Comparison of ENCODE assay signal across 8 mouse cellular contexts in genomic region chr8:20590117-20590997, GRCm38 (mm10). TPM values are rescaled to one million over a fixed set of nuclear protein-coding genes. Genes with fewer than 3 reads are reported as not detected.
DNase-seq lines count a peak whose midpoint lies in the region.
"Not testable (repeated sequence)": the region's sequence is repeated elsewhere in the genome, so short reads cannot be mapped to it uniquely, and the experiment has no call there.

No protein-coding gene starts in this region.

- intact Hi-C loops in left cerebral cortex, postnatal 25 days (cut with DNase I): not testable (repeated sequence)

- WGBS in midbrain, embryonic 10.5 days: 81% methylated on average over 4 of the region's 9 CpGs

- not testable (repeated sequence) for H3K36me3 ChIP-seq in midbrain, embryonic 10.5 days

- not testable (repeated sequence) for H3K9me3 ChIP-seq in midbrain, embryonic 10.5 days (replicated peaks)

- not testable (repeated sequence) for H3K27me3 ChIP-seq in midbrain, embryonic 10.5 days (ENCODE audit: low read depth, poor library complexity, severe bottlenecking)

- not testable (repeated sequence) for H3K4me3 ChIP-seq in midbrain, embryonic 10.5 days

- H3K4me1 ChIP-seq in midbrain, embryonic 10.5 days: not testable (repeated sequence)

- peak; percentile 19 for DNase-seq in NIH3T3 (ENCODE audit: low read depth)
- peak; percentile 41 for DNase-seq in cerebellum, adult 8-10 months
- peak; percentile 19 for DNase-seq in gastrocnemius, postnatal 10 days
- DNase-seq in induced T-regulatory cell, adult 2 months (ENCODE audit: low read depth): peak; percentile 1
- DNase-seq in left cerebral cortex, postnatal 25 days (ENCODE audit: low spot score in 2 of 2): peak; percentile 16 to 27
- peak; percentile 10 for DNase-seq in midbrain, embryonic 10.5 days (ENCODE audit: low spot score)
- DNase-seq in spleen, adult 18-20 months: peak; percentile 29 to 46
- peak; percentile 43 for DNase-seq in urinary bladder, postnatal 10 days (ENCODE audit: low spot score)

- not testable (repeated sequence) for H3K27ac ChIP-seq in midbrain, embryonic 10.5 days (replicated peaks)

RNA-seq across cellular contexts. Expression of gene Gm21119, which starts 24.4 kb away (rescaled TPM):
- total RNA-seq in gastrocnemius, postnatal 10 days (2021): under 1 TPM; 0.34 to 0.49 TPM
- 1 to 10 TPM in 1 of 2 experiments, not detected in 1; 2.3 TPM for total RNA-seq in left cerebral cortex, postnatal 25 days (2021)
- not detected in 2 replicates for polyA plus RNA-seq in midbrain, embryonic 10.5 days (2016; fragmentation: Nextera tagmentation; extraction: Ambion mirVana)
